Mouse (Mus musculus) spleen, adult 2 months (tissue): ENCODE measurements around the gene Mrpl37. TPM values are rescaled to one million over a fixed set of nuclear protein-coding genes. Genes with fewer than 3 reads are reported as not detected.

Experiments
- DNase-seq, 2 experiments: peaks; one replicate each; pipeline versions ENCODE4 v3.0.0 to v3.0.0-alpha.2; 2012 to 2021; ENCODE audit warnings: low spot score in 2 of 2, low read depth in 1 of 2
- H3K27ac ChIP-seq: fragments of 200-500 bp; 2 replicates; pipeline ENCODE4 v1.5.1; 2012; ENCODE audit warnings: low read length, inconsistent platforms; ENCODE audit not compliant: insufficient read depth
- H3K27me3 ChIP-seq: fragments of 200-500 bp; 2 replicates; pipeline ENCODE4 v1.6.1; 2012; ENCODE audit warnings: mild to moderate bottlenecking, moderate library complexity, low read length, inconsistent platforms; ENCODE audit not compliant: control insufficient read depth, insufficient read depth
- H3K36me3 ChIP-seq: fragments of 200-500 bp; 2 replicates; pipeline ENCODE4 v1.6.1; 2012; ENCODE audit warnings: mild to moderate bottlenecking, low read length, inconsistent platforms; ENCODE audit not compliant: control insufficient read depth, insufficient read depth
- H3K4me1 ChIP-seq: fragments of 200-500 bp; 2 replicates; pipeline ENCODE4 v1.6.1; 2011; ENCODE audit warnings: inconsistent platforms; ENCODE audit not compliant: control insufficient read depth, insufficient read depth, insufficient read length
- H3K4me3 ChIP-seq: fragments of 200-500 bp; 2 replicates; pipeline ENCODE4 v1.5.1; 2011; ENCODE audit warnings: mild to moderate bottlenecking, inconsistent platforms; ENCODE audit not compliant: insufficient read depth, insufficient read length; ENCODE audit errors: extremely low read depth
- CTCF ChIP-seq: fragments of 200-500 bp; IDR thresholded peaks from 2 replicates; pipeline ENCODE4 v1.5.1; 2011; ENCODE audit warnings: mild to moderate bottlenecking, inconsistent platforms; ENCODE audit not compliant: insufficient read depth, insufficient read length, insufficient replicate concordance; ENCODE audit errors: extremely low read depth
- POLR2A ChIP-seq: fragments of 200-500 bp; IDR thresholded peaks from 2 replicates; pipeline ENCODE4 v1.6.1; 2011; ENCODE audit warnings: low read depth, low read length, inconsistent platforms
- WGBS: fragments of 180-500 bp; shearing (Covaris S2); methylation state at CpG from one replicate; pipeline ENCODE4 v1.1.7; 2018; 5-methylcytosine and 5-hydroxymethylcytosine counted together
- polyA plus RNA-seq: library from polyadenylated mRNA; depleted of rRNA; stranded (reverse); fragments of >200 nt; gene quantifications from 2 replicates; pipeline ENCODE4 v1.2.3, GENCODE M21; 2012

Mrpl37 gene
- polyA plus RNA-seq, 1 experiment = 31.9 TPM

DNA sequence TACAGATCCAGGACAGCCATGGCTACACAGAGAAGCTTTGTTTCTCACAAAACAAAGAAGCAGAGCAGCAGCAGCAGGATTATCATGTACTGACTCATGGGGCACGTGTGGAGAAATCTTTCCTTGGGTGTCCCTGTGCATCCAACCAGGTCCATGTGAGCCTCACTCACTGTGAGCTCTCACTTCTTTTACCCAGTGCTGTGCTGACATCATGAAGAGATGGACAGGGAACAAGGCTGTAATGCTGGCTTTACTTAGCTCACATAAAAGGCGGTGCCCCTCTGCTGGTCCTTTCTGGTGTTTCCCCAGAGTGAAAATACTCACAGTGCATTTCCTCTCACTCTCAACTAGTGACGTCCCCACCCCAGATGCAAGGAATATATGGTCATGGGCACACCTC, 45.2 kb downstream of the Mrpl37 start:
- DNase-seq = no peak

DNA sequence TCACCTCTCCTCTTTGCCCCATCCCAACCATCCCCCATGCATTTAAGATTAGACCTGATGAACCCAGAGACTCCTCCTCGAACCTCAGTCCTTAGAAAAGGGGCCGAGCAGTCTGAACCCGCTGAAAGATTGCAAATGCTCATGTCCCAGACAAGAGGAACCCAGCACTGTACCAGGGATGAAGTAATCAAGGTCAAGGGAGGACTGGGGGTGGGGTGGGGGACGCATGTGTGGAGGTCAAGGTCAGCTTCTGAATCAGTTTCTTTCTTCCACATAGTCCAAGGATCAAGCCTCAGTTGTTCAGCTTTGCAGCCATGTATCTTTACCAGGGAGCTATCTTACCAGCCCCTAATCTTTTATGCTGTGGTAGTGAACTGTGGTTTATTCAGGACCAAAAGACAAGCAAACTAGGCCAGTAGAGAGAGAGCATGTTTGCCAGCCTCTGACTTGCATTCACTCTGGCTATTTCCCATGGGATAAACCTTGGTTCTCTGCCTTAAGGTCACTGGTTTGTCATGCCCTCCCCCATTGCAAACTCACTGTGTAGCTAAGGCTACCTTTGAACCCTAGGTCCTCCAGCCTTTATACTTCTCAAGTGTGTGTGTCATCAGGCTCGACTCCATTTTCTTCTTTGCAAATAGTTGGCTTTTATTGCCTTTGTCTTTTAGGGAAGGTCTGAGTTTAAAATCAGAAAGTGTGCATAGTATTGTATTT, 46.2 kb downstream of the Mrpl37 start:
- Histone ChIP-seq H3K4me3 (no peak overlapping the region), H3K27me3 (no peaks in the 10 kb centered on the region), H3K4me1 (no peaks in the 10 kb centered on the region), H3K27ac (no peak overlapping the region), H3K36me3 (no peaks in the 10 kb centered on the region)
- no peak for DNase-seq
- TF ChIP-seq CTCF = no peak
- no peak for TF ChIP-seq POLR2A
- WGBS = 85% methylated on average over 5 of the region's 5 CpGs

More for the DNA sequence above, 45.2 kb downstream of the Mrpl37 start:
- no peaks in the 10 kb centered on the region for H3K4me1 ChIP-seq
- H3K27me3 ChIP-seq = no peaks in the 10 kb centered on the region
- no peak overlapping the region for H3K4me3 ChIP-seq
- H3K36me3 ChIP-seq = no peaks in the 10 kb centered on the region
- H3K27ac ChIP-seq = no peak overlapping the region
- WGBS = 82% methylated on average over 3 of the region's 3 CpGs
- TF ChIP-seq POLR2A (no peak), CTCF (no peak)

GRCm38 (mm10) chr4:107019027-107019426, 47.6 kb downstream of the Mrpl37 start:
- DNase-seq = no peak
- no peak overlapping the region for H3K4me3 ChIP-seq
- no peak overlapping the region for H3K27ac ChIP-seq
- H3K36me3 ChIP-seq = no peaks in the 10 kb centered on the region
- 86% methylated on average over 7 of the region's 7 CpGs for WGBS
- H3K4me1 ChIP-seq = no peaks in the 10 kb centered on the region
- H3K27me3 ChIP-seq = no peaks in the 10 kb centered on the region
- no peak for TF ChIP-seq CTCF
- no peak for TF ChIP-seq POLR2A

DNA sequence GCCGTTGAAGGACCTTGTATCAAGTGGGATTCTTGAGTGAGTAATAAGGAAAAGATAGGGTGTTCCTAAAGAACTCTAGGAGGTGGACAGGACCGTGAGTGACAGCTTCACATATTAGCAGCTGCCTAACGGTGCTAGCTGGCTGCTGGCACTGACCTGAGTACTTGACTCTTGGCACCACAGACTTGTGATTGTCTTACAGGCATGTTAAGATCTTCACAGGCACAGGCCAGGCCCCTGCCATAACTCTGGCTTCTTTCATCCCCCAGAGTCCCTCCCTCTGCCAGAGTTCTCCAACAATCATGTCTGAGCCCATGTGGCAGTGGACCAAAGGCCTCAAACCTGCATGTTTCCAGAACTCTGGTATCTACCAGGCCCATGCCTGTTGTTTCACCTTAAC, 48.1 kb downstream of the Mrpl37 start:
- Histone ChIP-seq H3K27ac (no peak overlapping the region), H3K27me3 (no peaks in the 10 kb centered on the region), H3K4me1 (no peaks in the 10 kb centered on the region), H3K36me3 (no peaks in the 10 kb centered on the region), H3K4me3 (no peak overlapping the region)
- TF ChIP-seq POLR2A (no peak), CTCF (no peak)
- WGBS = 92% methylated on average over 3 of the region's 3 CpGs
- no peak for DNase-seq

- TF ChIP-seq CTCF (no peak), POLR2A (no peak)
- H3K4me1 ChIP-seq = no peaks in the 10 kb centered on the region
These were observed 49.4 kb downstream of the Mrpl37 start for GRCm38 (mm10) chr4:107017257-107017656.

DNA sequence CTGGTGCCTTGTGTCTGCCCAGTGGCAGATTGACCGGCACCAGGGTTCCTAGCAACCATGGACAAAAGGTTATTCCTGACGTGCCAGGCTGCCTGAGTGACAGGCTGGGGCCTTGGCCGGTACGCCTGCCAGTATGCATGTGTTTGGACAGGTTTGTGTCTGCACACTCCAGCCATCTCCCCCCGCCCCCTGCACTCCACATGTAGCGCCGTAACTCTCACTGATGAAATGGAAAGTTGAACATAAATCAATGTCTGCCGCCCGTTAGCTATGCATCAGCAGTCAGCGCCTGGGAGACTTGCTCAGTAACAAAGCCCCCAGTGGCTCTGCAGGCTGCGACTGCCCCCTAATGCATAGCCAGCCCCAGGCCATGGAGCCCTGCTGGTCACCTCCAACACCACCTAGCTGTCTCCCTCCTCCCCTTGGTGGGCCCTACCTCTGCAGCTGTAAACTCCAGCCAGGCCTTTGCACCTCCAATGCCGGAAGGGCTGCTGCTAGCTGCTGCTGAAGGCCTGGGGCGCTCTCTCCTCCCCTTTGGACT, 50.6 kb downstream of the Mrpl37 start:
- 87% methylated on average over 13 of the region's 13 CpGs for WGBS
- no peaks in the 10 kb centered on the region for H3K27me3 ChIP-seq
- no peaks in the 10 kb centered on the region for H3K36me3 ChIP-seq
- TF ChIP-seq POLR2A (no peak), CTCF (no peak)
- no peak overlapping the region for H3K27ac ChIP-seq
- no peak overlapping the region for H3K4me3 ChIP-seq
- no peak for DNase-seq
- H3K4me1 ChIP-seq = no peaks in the 10 kb centered on the region

More at GRCm38 (mm10) chr4:107017257-107017656, 49.4 kb downstream of the Mrpl37 start:
- no peaks in the 10 kb centered on the region for H3K36me3 ChIP-seq
- no peak overlapping the region for H3K4me3 ChIP-seq
- H3K27ac ChIP-seq = no peak overlapping the region
- DNase-seq = no peak
- no peaks in the 10 kb centered on the region for H3K27me3 ChIP-seq

GRCm38 (mm10) chr4:107013817-107014260, 52.8 kb downstream of the Mrpl37 start:
- no peak for DNase-seq
- Histone ChIP-seq H3K4me3 (no peak overlapping the region), H3K27ac (no peak overlapping the region), H3K27me3 (no peaks in the 10 kb centered on the region), H3K4me1 (no peaks in the 10 kb centered on the region), H3K36me3 (no peaks in the 10 kb centered on the region; the same call in 1 of the 2 replicates)
- TF ChIP-seq CTCF (no peak), POLR2A (no peak)
- WGBS = 93% methylated on average over 9 of the region's 9 CpGs
